Mouse (Mus musculus) left cerebral cortex, adult 2 months (tissue): ENCODE measurements at regions not wholly inside any gene's neighbourhood (a gene's known extent, or its start where the extent isn't known, plus 50 kb on each side); places are given as distances from the start of the nearest gene placed in this dataset.
"Not testable (repeated sequence)": the region's sequence is repeated elsewhere in the genome, so short reads cannot be mapped to it uniquely, and the experiment has no call there.

Source experiments
- DNase-seq, 2 experiments: peaks; one replicate each; pipeline ENCODE4 v3.0.0; 2021 to 2022; ENCODE audit warnings: low spot score in 2 of 2, mixed read lengths in 1 of 2; ENCODE audit errors: extremely low spot score in 1 of 2
- H3K27ac ChIP-seq: fragments of 200-600 bp; 2 replicates; pipeline ENCODE4 v1.8.1; 2022
- H3K4me3 ChIP-seq: fragments of 200-600 bp; 2 replicates; pipeline ENCODE4 v1.8.1; 2022
- CTCF ChIP-seq: fragments of 200-600 bp; IDR thresholded peaks from 2 replicates; pipeline ENCODE4 v1.8.1; 2022; ENCODE audit warnings: antibody characterized with exemption, mild to moderate bottlenecking, moderate library complexity
- intact Hi-C: fragments of 180-260 bp; cut with DNase I; formaldehyde crosslinking; loops from one replicate; pipeline ENCODE4 v1.15.1; 2025

GRCm38 (mm10) chr10:118617291-118618044 lies 176.6 kb downstream of the Ifng start:
- intact Hi-C loops, result no loop called here
- no peak for TF ChIP-seq CTCF
- Histone ChIP-seq H3K4me3 (no peak overlapping the region), H3K27ac (no peak overlapping the region)
- peak in 1 of 2 experiments; percentile 23 for DNase-seq

- H3K27ac ChIP-seq, DNase-seq, intact Hi-C loops, H3K4me3 ChIP-seq: not testable (repeated sequence)
Observed at GRCm38 (mm10) chr10:118618251-118618650, 177.4 kb downstream of the Ifng start.

- no peak for DNase-seq
- intact Hi-C loops, result no loop called here
- no peak for TF ChIP-seq CTCF
Observed at GRCm38 (mm10) chr10:118618766-118619600, 178.1 kb downstream of the Ifng start.

GRCm38 (mm10) chr10:118619601-118620000 lies 178.8 kb downstream of the Ifng start:
- Histone ChIP-seq H3K4me3 (no peak overlapping the region), H3K27ac (no peak overlapping the region)
- intact Hi-C loops, result no loop called here
- DNase-seq, result no peak
- no peak for TF ChIP-seq CTCF

More at GRCm38 (mm10) chr10:118618766-118619600, 178.1 kb downstream of the Ifng start:
- Histone ChIP-seq H3K27ac (no peak overlapping the region), H3K4me3 (no peak overlapping the region)

GRCm38 (mm10) chr10:118620611-118621010 lies 179.8 kb downstream of the Ifng start:
- no peak for TF ChIP-seq CTCF

GRCm38 (mm10) chr10:118621546-118621945 lies 180.7 kb downstream of the Ifng start:
- no peak overlapping the region for H3K27ac ChIP-seq
- no peak overlapping the region for H3K4me3 ChIP-seq
- TF ChIP-seq CTCF, result no peak
- intact Hi-C loops, result no loop called here
- DNase-seq, result no peak

More at GRCm38 (mm10) chr10:118620611-118621010, 179.8 kb downstream of the Ifng start:
- intact Hi-C loops, result no loop called here
- Histone ChIP-seq H3K27ac (no peak overlapping the region), H3K4me3 (no peak overlapping the region)
- DNase-seq, result no peak

GRCm38 (mm10) chr10:118622131-118622530 lies 181.3 kb downstream of the Ifng start:
- H3K4me3 ChIP-seq, result no peak overlapping the region
- no peak for DNase-seq
- intact Hi-C loops, result no loop called here
- TF ChIP-seq CTCF, result no peak
- no peak overlapping the region for H3K27ac ChIP-seq

GRCm38 (mm10) chr10:118622916-118623315 lies 182.1 kb downstream of the Ifng start:
- Histone ChIP-seq H3K27ac (no peak overlapping the region), H3K4me3 (no peak overlapping the region)
- no peak for TF ChIP-seq CTCF
- intact Hi-C loops, result no loop called here
- no peak for DNase-seq

GRCm38 (mm10) chr10:118624368-118624767 lies 183.5 kb downstream of the Ifng start:
- DNase-seq, result no peak

GRCm38 (mm10) chr10:118628000-118628399 lies 187.2 kb downstream of the Ifng start:
- intact Hi-C loops, result no loop called here
- H3K4me3 ChIP-seq, result no peak overlapping the region
- DNase-seq, result no peak
- no peak overlapping the region for H3K27ac ChIP-seq
- TF ChIP-seq CTCF, result no peak

More at GRCm38 (mm10) chr10:118624368-118624767, 183.5 kb downstream of the Ifng start:
- no peak for TF ChIP-seq CTCF
- Histone ChIP-seq H3K27ac (no peak overlapping the region), H3K4me3 (no peak overlapping the region)
- intact Hi-C loops, result no loop called here

- DNase-seq, result no peak
- Histone ChIP-seq H3K27ac (no peak overlapping the region), H3K4me3 (no peak overlapping the region)
- TF ChIP-seq CTCF, result no peak
- intact Hi-C loops, result no loop called here
Observed at GRCm38 (mm10) chr10:118629360-118630040, 188.7 kb downstream of the Ifng start.

GRCm38 (mm10) chr10:118631786-118632185 lies 190.9 kb downstream of the Ifng start:
- intact Hi-C loops, result no loop called here
- H3K27ac ChIP-seq, result no peak overlapping the region
- no peak for TF ChIP-seq CTCF
- DNase-seq, result no peak
- H3K4me3 ChIP-seq, result no peak overlapping the region
